In the genomic region with DNA sequence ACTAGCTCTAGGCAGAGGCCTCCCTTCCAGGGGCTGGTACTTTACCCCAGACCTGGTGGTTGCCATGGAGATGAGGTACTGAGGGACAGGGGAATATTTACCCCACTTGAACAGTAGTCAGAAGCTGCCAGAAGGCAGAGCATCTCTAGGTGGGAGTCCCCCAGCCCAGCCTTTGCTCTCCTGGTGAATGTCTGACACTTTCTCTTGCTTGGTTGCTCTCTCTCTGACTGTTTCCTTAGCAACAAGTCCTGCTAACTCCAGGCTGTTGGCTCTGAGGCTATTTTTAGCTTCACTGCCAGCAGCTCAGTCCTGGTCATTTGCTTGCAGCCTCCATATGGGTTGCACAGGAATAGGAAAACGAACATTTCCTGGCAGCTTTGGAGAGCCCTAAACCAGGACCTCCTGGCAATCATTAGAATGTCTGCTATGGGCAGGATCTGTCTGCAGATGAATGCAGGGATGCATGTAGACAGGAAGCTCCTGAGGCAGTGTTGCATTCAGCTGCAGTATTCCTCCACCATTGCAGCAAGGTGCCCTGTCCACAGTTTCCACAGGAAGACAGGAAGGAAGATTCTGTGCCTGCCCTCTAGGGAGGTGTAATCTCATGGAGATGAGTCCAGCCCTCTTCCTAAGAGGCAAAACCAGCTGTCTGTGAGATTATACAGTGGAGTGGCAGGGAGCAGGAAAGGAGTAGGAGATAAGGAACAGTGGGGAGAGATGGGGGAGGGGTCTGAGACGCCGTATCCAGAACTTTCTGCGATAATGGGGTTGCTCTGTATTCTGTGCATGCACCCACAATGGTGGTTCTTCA, we compare ENCODE assay signal across 8 mouse cellular contexts.
DNase-seq lines count a peak whose midpoint lies in the region; ATAC-seq and TF ChIP-seq lines count a peak whose summit lies in the region.

No protein-coding gene starts in this region.

- no peaks in the 10 kb centered on the region for H3K27me3 ChIP-seq in heart, postnatal 0 days (ENCODE audit: control insufficient read depth, insufficient read depth, low read length)
- H3K27me3 ChIP-seq in liver, postnatal 0 days (ENCODE audit: insufficient read depth, low read length): no peaks in the 10 kb centered on the region

- peak; percentile 98 for DNase-seq in brain, adult 2 months (ENCODE audit: low read depth, low spot score)
- peak; percentile 37 for DNase-seq in embryo, embryonic 11.5 days (ENCODE audit: low read depth, low spot score)
- DNase-seq in heart, postnatal 0 days (ENCODE audit: low spot score): peak; percentile 90
- DNase-seq in layer of hippocampus, adult 18-20 months (ENCODE audit: low spot score in 2 of 2): peak; percentile 69 to 76
- DNase-seq in liver, postnatal 0 days: no peak
- DNase-seq in right cerebral cortex, postnatal 36 days (ENCODE audit: low spot score in 2 of 2): peak; percentile 70 to 83
- DNase-seq in thymus, postnatal 4 days: no peak

- peaks cover 12% of the 10 kb centered on the region for H3K36me3 ChIP-seq in heart, postnatal 0 days (replicated peaks; ENCODE audit: control insufficient read depth, insufficient read depth, low read length)
- H3K36me3 ChIP-seq in liver, postnatal 0 days (replicated peaks; ENCODE audit: insufficient read depth, low read length): peaks cover 4% of the 10 kb centered on the region

- WGBS in heart, postnatal 0 days: 9% methylated on average over 4 of the region's 4 CpGs
- 19% methylated on average over 4 of the region's 4 CpGs for whole genome bisulfite sequencing in liver, postnatal 0 days (ENCODE audit: insufficient replicate concordance)

- no peak overlapping the region for H3K4me3 ChIP-seq in heart, postnatal 0 days (ENCODE audit: low read depth, low read length)
- no peak overlapping the region for H3K4me3 ChIP-seq in liver, postnatal 0 days (ENCODE audit: low read depth, low read length)

- H3K4me2 ChIP-seq in heart, postnatal 0 days (ENCODE audit: low read depth, low read length): peak overlapping the region; percentile 27
- H3K4me2 ChIP-seq in liver, postnatal 0 days (ENCODE audit: low read depth, low read length): no peak overlapping the region

- no peak for TF ChIP-seq CTCF in heart, postnatal 0 days (IDR thresholded peaks at IDR 0.05; ENCODE audit: low read depth)
- no peak for TF ChIP-seq CTCF in liver, postnatal 0 days (IDR thresholded peaks at IDR 0.05; ENCODE audit: low read depth)

- peak overlapping the region; percentile 61 for H3K27ac ChIP-seq in heart, postnatal 0 days (ENCODE audit: low read depth)
- peak overlapping the region; percentile 1; the same call in 1 of the 2 replicates for H3K27ac ChIP-seq in liver, postnatal 0 days (ENCODE audit: low read depth)

- no peak for TF ChIP-seq EP300 in heart, postnatal 0 days (IDR thresholded peaks at IDR 0.05; ENCODE audit: low read depth)
- TF ChIP-seq EP300 in liver, postnatal 0 days (IDR thresholded peaks at IDR 0.05; ENCODE audit: low read depth): no peak

- no peak overlapping the region for H3K9ac ChIP-seq in heart, postnatal 0 days (replicated peaks; ENCODE audit: low read depth, low read length)
- no peak overlapping the region for H3K9ac ChIP-seq in liver, postnatal 0 days (replicated peaks)

- no peaks in the 10 kb centered on the region for H3K9me3 ChIP-seq in heart, postnatal 0 days (replicated peaks; ENCODE audit: control insufficient read depth, low read length)
- H3K9me3 ChIP-seq in liver, postnatal 0 days (ENCODE audit: low read length): no peaks in the 10 kb centered on the region

- peak; percentile 69 for ATAC-seq in heart, postnatal 0 days (ENCODE audit: insufficient read depth, low read depth)
- ATAC-seq in liver, postnatal 0 days: no peak
- ATAC-seq in granulocyte monocyte progenitor cell, adult 5-6 weeks (replicated peaks; ENCODE audit: poor library complexity, severe bottlenecking): no peak

- H3K4me1 ChIP-seq in heart, postnatal 0 days (ENCODE audit: control insufficient read depth, insufficient read depth): peaks cover 52% of the 10 kb centered on the region
- peaks cover 36% of the 10 kb centered on the region for H3K4me1 ChIP-seq in liver, postnatal 0 days (ENCODE audit: insufficient read depth)

Comparison
In these comparisons a context has a peak if more than half of its experiments do, and no peak if none do; other contexts are left out.
1. DNase-seq: peak in brain, adult 2 months (single experiment), embryo, embryonic 11.5 days (single experiment), heart, postnatal 0 days (single experiment), layer of hippocampus, adult 18-20 months (2 of 2) and right cerebral cortex, postnatal 36 days (2 of 2); none in liver, postnatal 0 days (single experiment) and thymus, postnatal 4 days (single experiment).